Mouse (Mus musculus): ENCODE results near the gene Micall2. TPM values are rescaled to one million over a fixed set of nuclear protein-coding genes. Genes with fewer than 3 reads are reported as not detected.

The Micall2 gene
- polyA plus RNA-seq, 1 experiment from 2014 or later, result 8.5 TPM

- H3K4me2 ChIP-seq, result peak overlapping the region; percentile 35
- H3K4me1 ChIP-seq, result peaks cover 14% of the 10 kb centered on the region
- 19% methylated on average over 7 of the region's 7 CpGs for WGBS
- H3K9me3 ChIP-seq (replicated peaks), result no peaks in the 10 kb centered on the region
- ATAC-seq (ENCODE audit: low FRiP score), result peak; percentile 36
- peaks cover 23% of the 10 kb centered on the region for H3K27me3 ChIP-seq (replicated peaks)
- H3K36me3 ChIP-seq, result no peaks in the 10 kb centered on the region
- H3K9ac ChIP-seq (replicated peaks), result no peak overlapping the region
- H3K27ac ChIP-seq (replicated peaks), result no peak overlapping the region
- H3K4me3 ChIP-seq (replicated peaks), result no peak overlapping the region
Observed at GRCm38 (mm10) chr5:139694989-139695571, 41.1 kb downstream of the Micall2 start.

GRCm38 (mm10) chr5:139694292-139694988 lies 41.7 kb downstream of the Micall2 start:
- Histone ChIP-seq H3K4me1 (peaks cover 14% of the 10 kb centered on the region), H3K4me2 (peak overlapping the region; percentile 35), H3K9ac (replicated peaks) (no peak overlapping the region), H3K36me3 (no peaks in the 10 kb centered on the region), H3K9me3 (replicated peaks) (no peaks in the 10 kb centered on the region), H3K27ac (replicated peaks) (no peak overlapping the region), H3K27me3 (replicated peaks) (peaks cover 23% of the 10 kb centered on the region), H3K4me3 (replicated peaks) (no peak overlapping the region)
- WGBS, result 44% methylated on average over 16 of the region's 16 CpGs
- peak; percentile 53 for ATAC-seq (ENCODE audit: low FRiP score)

GRCm38 (mm10) chr5:139690791-139691190 lies 45.3 kb downstream of the Micall2 start:
- 78% methylated on average over 9 of the region's 9 CpGs for WGBS
- H3K9ac ChIP-seq (replicated peaks), result no peak overlapping the region
- no peaks in the 10 kb centered on the region for H3K9me3 ChIP-seq (replicated peaks)
- no peak overlapping the region for H3K4me3 ChIP-seq (replicated peaks)
- peaks cover 22% of the 10 kb centered on the region for H3K27me3 ChIP-seq (replicated peaks)
- H3K4me1 ChIP-seq, result peaks cover 27% of the 10 kb centered on the region
- no peak overlapping the region for H3K4me2 ChIP-seq
- H3K36me3 ChIP-seq, result no peaks in the 10 kb centered on the region
- ATAC-seq (ENCODE audit: low FRiP score), result no peak
- no peak overlapping the region for H3K27ac ChIP-seq (replicated peaks)

- ATAC-seq (ENCODE audit: low FRiP score), result no peak
- peaks cover 42% of the 10 kb centered on the region for H3K27me3 ChIP-seq (replicated peaks)
- no peak overlapping the region for H3K4me3 ChIP-seq (replicated peaks)
- 71% methylated on average over 12 of the region's 12 CpGs for WGBS
- H3K4me2 ChIP-seq, result no peak overlapping the region
- peaks cover 15% of the 10 kb centered on the region for H3K4me1 ChIP-seq
- H3K9ac ChIP-seq (replicated peaks), result no peak overlapping the region
- no peaks in the 10 kb centered on the region for H3K36me3 ChIP-seq
- no peak overlapping the region for H3K27ac ChIP-seq (replicated peaks)
- no peaks in the 10 kb centered on the region for H3K9me3 ChIP-seq (replicated peaks)
Observed at GRCm38 (mm10) chr5:139688356-139688755, 47.8 kb downstream of the Micall2 start.

GRCm38 (mm10) chr5:139687646-139688045 lies 48.5 kb downstream of the Micall2 start:
- Histone ChIP-seq H3K4me3 (replicated peaks) (no peak overlapping the region), H3K36me3 (no peaks in the 10 kb centered on the region), H3K9ac (replicated peaks) (no peak overlapping the region), H3K27ac (replicated peaks) (no peak overlapping the region), H3K9me3 (replicated peaks) (no peaks in the 10 kb centered on the region), H3K4me1 (peaks cover 20% of the 10 kb centered on the region), H3K4me2 (no peak overlapping the region), H3K27me3 (replicated peaks) (peaks cover 46% of the 10 kb centered on the region)
- no peak for ATAC-seq (ENCODE audit: low FRiP score)
- WGBS, result 6% methylated on average over 13 of the region's 13 CpGs

GRCm38 (mm10) chr5:139686530-139687249 lies 49.4 kb downstream of the Micall2 start:
- H3K27me3 ChIP-seq (replicated peaks), result peaks cover 46% of the 10 kb centered on the region
- WGBS, result 20% methylated on average over 21 of the region's 21 CpGs

GRCm38 (mm10) chr5:139683228-139683627 lies 52.9 kb downstream of the Micall2 start:
- H3K9me3 ChIP-seq (replicated peaks), result no peaks in the 10 kb centered on the region
- peaks cover 36% of the 10 kb centered on the region for H3K4me1 ChIP-seq
- no peak overlapping the region for H3K4me2 ChIP-seq
- H3K27me3 ChIP-seq (replicated peaks), result peaks cover 53% of the 10 kb centered on the region
- 0 out of 2 replicates have a peak overlapping the region, but pooled peaks have one; percentile 14 for H3K9ac ChIP-seq (replicated peaks)
- no peaks in the 10 kb centered on the region for H3K36me3 ChIP-seq
- H3K27ac ChIP-seq (replicated peaks), result no peak overlapping the region
- H3K4me3 ChIP-seq (replicated peaks), result no peak overlapping the region
- WGBS, result 11% methylated on average over 2 of the region's 2 CpGs
- ATAC-seq (ENCODE audit: low FRiP score), result peak; percentile 10; the same call in 1 of the 2 replicates

More at GRCm38 (mm10) chr5:139686530-139687249, 49.4 kb downstream of the Micall2 start:
- Histone ChIP-seq H3K4me1 (peaks cover 30% of the 10 kb centered on the region), H3K36me3 (no peaks in the 10 kb centered on the region), H3K9ac (replicated peaks) (no peak overlapping the region), H3K4me2 (0 out of 2 replicates have a peak overlapping the region, but pooled peaks have one; percentile 2), H3K27ac (replicated peaks) (no peak overlapping the region; the same call in 1 of the 2 replicates), H3K4me3 (replicated peaks) (no peak overlapping the region), H3K9me3 (replicated peaks) (no peaks in the 10 kb centered on the region)
- peak; percentile 17; the same call in 1 of the 2 replicates for ATAC-seq (ENCODE audit: low FRiP score)

GRCm38 (mm10) chr5:139682631-139682977 lies 53.5 kb downstream of the Micall2 start:
- Histone ChIP-seq H3K36me3 (no peaks in the 10 kb centered on the region), H3K4me2 (peak overlapping the region; percentile 34), H3K9ac (replicated peaks) (0 out of 2 replicates have a peak overlapping the region, but pooled peaks have one; percentile 23), H3K27ac (replicated peaks) (peak overlapping the region; percentile 85), H3K4me3 (replicated peaks) (no peak overlapping the region), H3K4me1 (peaks cover 35% of the 10 kb centered on the region), H3K9me3 (replicated peaks) (no peaks in the 10 kb centered on the region), H3K27me3 (replicated peaks) (peaks cover 55% of the 10 kb centered on the region)
- WGBS, result 3% methylated on average over 7 of the region's 7 CpGs
- ATAC-seq (ENCODE audit: low FRiP score), result peak; percentile 62

- peak; percentile 79 for ATAC-seq (ENCODE audit: low FRiP score)
- 1% methylated on average over 20 of the region's 20 CpGs for WGBS
Observed at GRCm38 (mm10) chr5:139681832-139682630, 54.1 kb downstream of the Micall2 start.

GRCm38 (mm10) chr5:139675707-139675967 lies 60.5 kb downstream of the Micall2 start:
- Histone ChIP-seq H3K4me1 (peaks cover 10% of the 10 kb centered on the region), H3K9ac (replicated peaks) (no peak overlapping the region), H3K36me3 (no peaks in the 10 kb centered on the region), H3K27me3 (replicated peaks) (peaks cover 72% of the 10 kb centered on the region), H3K4me2 (no peak overlapping the region), H3K27ac (replicated peaks) (no peak overlapping the region), H3K9me3 (replicated peaks) (no peaks in the 10 kb centered on the region), H3K4me3 (replicated peaks) (no peak overlapping the region)
- no peak for ATAC-seq (ENCODE audit: low FRiP score)

More at GRCm38 (mm10) chr5:139681832-139682630, 54.1 kb downstream of the Micall2 start:
- Histone ChIP-seq H3K4me3 (replicated peaks) (no peak overlapping the region), H3K4me2 (peak overlapping the region; percentile 34), H3K27me3 (replicated peaks) (peaks cover 52% of the 10 kb centered on the region), H3K9me3 (replicated peaks) (no peaks in the 10 kb centered on the region), H3K4me1 (peaks cover 30% of the 10 kb centered on the region), H3K9ac (replicated peaks) (peak overlapping the region; percentile 23; the same call in 1 of the 2 replicates), H3K27ac (replicated peaks) (peak overlapping the region; percentile 85), H3K36me3 (no peaks in the 10 kb centered on the region)

- ATAC-seq (ENCODE audit: low FRiP score), result no peak
- Histone ChIP-seq H3K27ac (replicated peaks) (no peak overlapping the region), H3K4me3 (replicated peaks) (no peak overlapping the region), H3K9ac (replicated peaks) (no peak overlapping the region), H3K27me3 (replicated peaks) (peaks cover 75% of the 10 kb centered on the region), H3K9me3 (replicated peaks) (no peaks in the 10 kb centered on the region), H3K36me3 (no peaks in the 10 kb centered on the region), H3K4me1 (peaks cover 10% of the 10 kb centered on the region), H3K4me2 (no peak overlapping the region)
- 26% methylated on average over 13 of the region's 13 CpGs for WGBS
Observed at GRCm38 (mm10) chr5:139674940-139675706, 61.0 kb downstream of the Micall2 start.
